Mouse (Mus musculus): Measurements from ENCODE around the gene Sacm1l.

Sacm1l gene

GRCm38 (mm10) chr9:123509638-123510604 is 19.6 kb upstream of the Sacm1l start:
- no peak for DNase-seq

- no peak for DNase-seq
These were observed 18.6 kb upstream of the Sacm1l start for GRCm38 (mm10) chr9:123510926-123511325.

GRCm38 (mm10) chr9:123512482-123512881 is 17.1 kb upstream of the Sacm1l start:
- no peak for DNase-seq

GRCm38 (mm10) chr9:123515087-123515486 is 14.5 kb upstream of the Sacm1l start:
- no peak for DNase-seq

GRCm38 (mm10) chr9:123516641-123517385 is 12.7 kb upstream of the Sacm1l start:
- no peak for DNase-seq

- DNase-seq = no peak
These were observed 10.3 kb upstream of the Sacm1l start for GRCm38 (mm10) chr9:123518969-123519894.

GRCm38 (mm10) chr9:123520735-123521134 is 8.8 kb upstream of the Sacm1l start:
- no peak for DNase-seq

GRCm38 (mm10) chr9:123523676-123524075 is 5.9 kb upstream of the Sacm1l start:
- DNase-seq = no peak

- DNase-seq = peak; percentile 52 to 66
These were observed 4.5 kb upstream of the Sacm1l start for GRCm38 (mm10) chr9:123525095-123525494.

GRCm38 (mm10) chr9:123526502-123526901 is 3.1 kb upstream of the Sacm1l start:
- no peak for DNase-seq

- no peak for DNase-seq
These were observed 1.3 kb upstream of the Sacm1l start for GRCm38 (mm10) chr9:123528087-123528925.

- DNase-seq = peak; percentile 56 to 63
These were observed 648 bp upstream of the Sacm1l start for GRCm38 (mm10) chr9:123528926-123529295.

GRCm38 (mm10) chr9:123530158-123530475 is 558 bp downstream of the Sacm1l start:
- DNase-seq = no peak

GRCm38 (mm10) chr9:123530566-123531130 is 1.1 kb downstream of the Sacm1l start:
- no peak for DNase-seq

- DNase-seq = no peak
These were observed 1.7 kb downstream of the Sacm1l start for GRCm38 (mm10) chr9:123531234-123531633.

GRCm38 (mm10) chr9:123536613-123537012 is 7.1 kb downstream of the Sacm1l start:
- DNase-seq = no peak

GRCm38 (mm10) chr9:123538189-123538588 is 8.6 kb downstream of the Sacm1l start:
- no peak for DNase-seq

- no peak for DNase-seq
These were observed 9.5 kb downstream of the Sacm1l start for GRCm38 (mm10) chr9:123539093-123539492.

GRCm38 (mm10) chr9:123539823-123540222 is 10.3 kb downstream of the Sacm1l start:
- no peak for DNase-seq

- DNase-seq = no peak
These were observed 25.0 kb downstream of the Sacm1l start for GRCm38 (mm10) chr9:123554599-123554998.
